Mouse (Mus musculus) adrenal gland, postnatal 14 days (tissue): ENCODE data around the gene Zbtb12. TPM values are rescaled to one million over a fixed set of nuclear protein-coding genes. Genes with fewer than 3 reads are reported as not detected.
"Not testable (repeated sequence)": the region's sequence is repeated elsewhere in the genome, so short reads cannot be mapped to it uniquely, and the experiment has no call there.

Experiments used
- DNase-seq: peaks from one replicate; pipeline ENCODE4 v3.0.0; 2021; ENCODE audit warnings: mixed read lengths
- long read RNA-seq, 2 experiments: library from polyadenylated mRNA; stranded (forward); transcript quantifications; one replicate each; pipeline ENCODE4 v2.0.0; 2021
- total RNA-seq: library from RNA; stranded (reverse); gene quantifications from 2 replicates; pipeline ENCODE4 v1.2.3, GENCODE M21; 2021

The Zbtb12 gene
- total RNA-seq = 13.8 and 15.2 TPM in 2 replicates
- long read RNA-seq, experiment 1 = 0 reads
- long read RNA-seq, experiment 2, partial matches to known transcripts = 0 of 1 reads
- long read RNA-seq, experiment 2, other reads (novel, unspliced or antisense) = 1 of 1 reads

DNA sequence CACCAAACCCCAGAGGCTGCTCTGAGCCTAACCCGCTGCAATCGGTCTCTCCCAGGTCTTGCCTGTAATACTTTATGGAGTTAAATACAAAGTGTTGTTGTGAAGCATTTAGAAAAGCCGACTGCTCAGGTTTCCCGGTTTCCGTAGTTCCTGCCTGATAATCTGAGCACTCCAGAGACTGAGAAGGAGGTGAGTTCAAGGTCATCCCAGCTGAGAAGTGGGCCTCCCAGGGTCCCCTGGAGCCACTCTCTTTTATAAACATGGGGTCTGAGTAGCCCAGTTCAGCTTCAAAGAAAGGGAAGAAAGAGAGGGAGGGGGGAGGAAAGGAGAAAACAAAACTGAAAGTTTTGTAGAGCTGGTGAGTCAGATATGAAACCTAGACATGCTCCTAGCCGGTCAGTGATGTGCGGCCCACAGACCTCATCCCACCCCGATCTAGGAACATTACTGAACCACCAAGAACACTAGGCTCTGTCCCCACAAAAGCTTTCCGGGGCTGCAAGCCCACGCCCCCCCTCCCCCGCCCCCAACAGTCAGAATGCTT is at the start of gene Zbtb12:
Zbtb12 (plus strand) TSS at position 148 of the 544 bp plus-strand sequence.
- no peak for DNase-seq

DNA sequence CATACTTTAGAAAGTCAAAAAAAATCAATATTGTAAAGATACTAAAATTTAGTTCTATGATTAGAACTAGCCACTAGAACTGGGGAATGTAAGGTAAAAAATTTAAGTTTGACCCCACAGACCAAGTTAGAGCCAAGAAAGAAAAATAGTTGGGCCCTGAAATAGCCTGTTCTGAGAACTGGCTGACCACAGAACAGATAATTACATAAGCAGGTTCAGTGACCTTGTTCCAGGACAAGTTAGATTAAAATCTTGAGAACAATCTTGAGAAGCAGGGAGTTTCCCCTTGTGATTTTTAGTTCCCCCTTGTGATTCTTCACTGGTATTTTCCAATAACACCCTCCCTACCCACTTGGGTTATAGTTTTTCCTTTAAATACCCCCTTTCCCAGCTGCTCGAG is 48.5 kb upstream of the Zbtb12 start:
- DNase-seq = not testable (repeated sequence)

DNA sequence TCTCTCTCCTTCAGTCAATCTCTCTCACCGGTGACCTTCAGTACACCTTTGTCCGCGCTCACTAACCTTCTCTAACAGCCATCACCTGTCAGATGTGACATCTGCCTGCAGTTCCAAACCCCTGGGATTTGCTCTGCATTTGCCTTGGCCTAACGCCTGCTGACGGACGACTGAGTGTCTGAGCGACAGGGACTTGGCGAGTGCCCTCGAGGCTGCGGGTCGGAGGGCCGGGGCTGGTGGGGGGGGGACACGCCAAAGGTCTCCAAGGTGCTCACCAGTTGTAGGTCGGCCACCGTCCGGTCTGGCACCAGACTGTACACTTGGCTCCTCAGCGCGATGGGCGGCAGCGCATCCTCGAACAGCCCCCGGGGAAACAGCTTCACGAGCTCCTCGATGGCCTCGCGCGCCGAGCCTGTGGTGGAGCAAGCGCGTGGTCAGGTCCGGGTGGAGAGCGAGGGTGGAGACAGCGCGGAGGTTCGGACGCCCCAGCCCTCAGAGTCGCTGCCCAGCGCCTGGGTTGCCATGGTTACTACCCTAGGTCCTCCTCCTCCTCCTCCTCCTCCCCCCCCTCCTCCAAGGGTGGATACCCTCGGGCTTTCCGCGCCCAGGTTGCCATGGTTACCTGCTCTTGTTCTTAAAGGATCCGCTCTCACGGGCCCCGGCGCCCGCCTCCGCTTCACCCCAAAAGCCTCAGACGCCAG is 43.0 kb upstream of the Zbtb12 start:
- peak; percentile 84 for DNase-seq

DNA sequence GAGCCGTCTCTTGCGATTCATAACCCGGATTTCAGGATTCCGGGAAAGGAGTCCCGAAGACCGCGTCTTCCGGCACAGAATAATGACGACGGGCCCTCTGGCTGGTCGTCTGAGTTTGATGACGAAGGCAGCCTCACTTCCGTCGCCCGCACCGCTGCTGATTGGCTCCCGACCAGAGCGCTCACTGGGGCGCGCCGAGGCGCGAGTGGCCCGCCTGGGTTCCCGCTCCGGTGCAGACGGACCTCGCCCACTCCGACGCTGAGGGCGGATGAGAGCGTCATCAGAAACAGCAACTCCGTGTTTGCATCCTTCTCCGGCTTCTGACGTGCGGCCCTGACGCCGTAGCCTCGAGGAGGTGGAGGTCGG is 42.4 kb upstream of the Zbtb12 start, which contains the start of the genes Stk19 and Dxo:
Stk19 (minus strand) TSS at position 90 of the 366 bp plus-strand sequence.
Dxo (plus strand) TSS at position 164 of the 366 bp plus-strand sequence.
- DNase-seq = peak; percentile 98

DNA sequence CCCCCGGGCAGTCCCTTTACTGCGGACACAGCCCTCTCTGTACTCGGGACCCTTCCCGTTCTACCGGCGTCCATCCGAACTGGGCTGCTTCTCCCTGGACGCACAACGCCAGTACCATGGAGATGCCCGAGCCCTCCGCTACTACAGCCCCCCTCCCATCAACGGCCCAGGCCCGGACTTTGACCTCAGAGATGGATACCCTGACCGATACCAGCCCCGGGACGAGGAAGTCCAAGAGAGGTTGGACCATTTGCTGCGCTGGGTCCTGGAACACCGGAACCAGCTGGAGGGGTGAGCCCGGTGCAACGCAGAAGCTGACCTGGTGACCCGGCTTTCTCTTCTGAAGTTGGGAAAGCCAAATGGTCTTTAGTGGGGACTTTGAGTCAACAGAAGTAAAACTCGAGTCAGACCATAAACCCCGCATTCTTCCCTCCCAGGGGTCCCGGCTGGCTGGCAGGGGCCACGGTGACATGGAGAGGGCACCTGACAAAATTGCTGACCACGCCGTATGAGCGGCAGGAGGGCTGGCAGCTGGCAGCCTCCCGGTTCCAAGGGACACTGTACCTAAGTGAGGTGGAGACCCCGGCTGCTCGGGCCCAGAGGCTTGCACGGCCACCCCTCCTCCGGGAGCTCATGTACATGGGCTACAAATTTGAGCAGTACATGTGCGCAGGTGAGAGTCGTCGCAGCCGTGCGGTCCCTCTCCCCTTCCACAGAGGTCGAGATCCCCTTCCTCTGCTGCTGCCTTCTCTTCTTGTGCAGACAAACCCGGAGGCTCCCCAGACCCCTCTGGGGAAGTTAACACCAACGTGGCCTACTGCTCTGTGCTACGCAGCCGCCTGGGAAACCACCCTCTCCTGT is 41.6 kb upstream of the Zbtb12 start:
- DNase-seq = peak; percentile 34

DNA sequence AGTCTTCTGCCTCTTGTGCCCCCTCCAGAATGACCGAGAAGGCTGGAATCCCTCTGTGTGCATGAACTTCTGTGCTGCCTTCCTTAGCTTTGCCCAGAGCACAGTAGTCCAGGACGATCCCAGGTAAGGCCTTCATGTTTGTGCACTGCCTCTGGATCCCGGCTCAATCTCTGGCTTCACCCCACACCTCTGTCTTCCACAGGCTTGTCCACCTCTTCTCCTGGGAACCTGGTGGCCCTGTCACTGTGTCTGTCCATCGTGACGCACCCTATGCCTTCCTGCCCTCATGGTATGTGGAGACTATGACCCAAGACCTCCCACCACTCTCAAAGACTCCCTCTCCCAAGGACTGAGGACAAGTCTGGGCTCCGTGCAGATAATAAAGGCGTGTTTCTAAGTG is 40.5 kb upstream of the Zbtb12 start:
- no peak for DNase-seq

DNA sequence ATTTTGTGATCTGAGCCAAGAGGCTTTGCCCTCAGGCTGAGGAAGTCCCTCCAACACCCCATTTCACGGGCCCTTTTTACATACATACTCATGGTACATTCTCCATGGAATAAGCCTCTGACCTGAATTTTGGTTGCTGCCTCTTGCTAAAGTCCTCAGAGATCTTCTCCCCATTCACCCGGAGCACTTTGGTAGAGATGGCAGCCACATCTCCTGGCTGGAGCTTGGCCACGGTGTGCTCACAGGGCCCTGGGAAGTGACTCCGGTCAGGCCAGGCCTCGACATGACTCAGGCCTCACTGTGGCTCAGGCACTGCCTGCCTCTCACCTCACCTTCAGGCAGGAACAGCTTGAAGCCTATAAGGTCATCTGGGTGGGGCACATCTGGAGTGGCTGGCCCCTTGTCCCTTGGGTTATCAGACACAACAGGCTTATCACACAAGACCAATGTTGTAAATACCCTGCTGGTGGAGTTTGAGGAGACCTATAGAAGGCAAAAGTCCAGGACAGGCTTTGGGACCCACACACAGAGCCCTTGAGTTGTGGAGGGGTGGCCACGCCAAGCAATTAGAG is 38.5 kb upstream of the Zbtb12 start:
- DNase-seq = no peak

DNA sequence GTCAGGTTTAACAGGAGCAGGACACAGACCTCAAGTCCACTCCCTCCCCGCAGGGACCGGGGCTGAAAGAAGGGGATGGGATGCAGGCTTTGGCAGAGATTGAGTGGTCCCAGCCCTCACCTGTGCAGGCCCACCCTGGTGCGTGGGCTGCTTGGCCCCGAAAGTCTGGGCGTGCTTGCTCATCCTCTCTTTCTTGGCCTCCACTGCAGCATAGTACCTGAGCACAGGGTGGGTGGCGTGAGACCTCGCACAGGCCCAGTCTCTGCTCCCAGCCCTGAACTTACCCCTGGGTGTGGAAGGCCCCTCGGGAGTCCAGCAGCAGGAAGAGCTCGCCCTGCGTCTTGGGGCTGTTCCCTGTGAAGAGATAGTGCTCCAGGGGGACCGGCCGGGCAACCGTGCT is 34.4 kb upstream of the Zbtb12 start:
- no peak for DNase-seq

DNA sequence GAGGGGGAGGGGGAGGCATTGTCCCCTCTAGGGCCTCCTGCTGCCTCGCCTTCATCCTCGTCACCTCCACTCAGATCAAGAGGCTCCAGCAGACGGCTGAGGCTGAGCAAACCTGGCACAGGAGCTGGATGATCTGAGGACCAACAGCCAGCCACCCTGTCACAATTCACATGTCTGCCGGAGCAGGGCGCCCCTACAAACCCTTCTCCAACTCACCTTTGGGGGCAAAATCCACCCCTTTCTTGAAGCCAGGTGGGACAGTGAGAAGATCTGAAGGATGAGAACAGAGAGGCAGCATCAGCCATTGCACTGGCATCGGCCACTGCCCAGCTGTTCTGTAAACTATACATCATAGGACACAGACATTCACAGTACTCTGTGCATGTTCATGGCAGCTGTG is 32.1 kb upstream of the Zbtb12 start:
- no peak for DNase-seq

DNA sequence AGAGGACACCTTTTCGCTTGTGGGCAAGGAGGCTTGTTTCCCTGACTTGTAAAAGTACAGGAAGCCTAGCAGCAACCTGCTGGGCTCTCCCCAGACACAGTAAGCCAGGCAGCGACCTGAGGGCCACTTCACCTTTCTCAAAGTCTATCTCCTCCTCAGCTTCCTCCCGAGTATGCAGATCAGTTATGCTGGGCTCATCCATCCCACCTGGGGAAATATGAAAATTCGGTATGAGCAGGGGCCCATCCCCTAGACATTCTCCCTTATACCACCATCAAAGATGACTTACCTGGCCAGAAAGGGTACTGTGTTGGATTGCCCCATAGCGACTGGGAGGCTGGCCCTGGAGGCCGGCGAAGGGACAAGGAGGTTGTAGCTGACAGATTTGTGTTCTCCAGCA is 31.7 kb upstream of the Zbtb12 start:
- DNase-seq = no peak

DNA sequence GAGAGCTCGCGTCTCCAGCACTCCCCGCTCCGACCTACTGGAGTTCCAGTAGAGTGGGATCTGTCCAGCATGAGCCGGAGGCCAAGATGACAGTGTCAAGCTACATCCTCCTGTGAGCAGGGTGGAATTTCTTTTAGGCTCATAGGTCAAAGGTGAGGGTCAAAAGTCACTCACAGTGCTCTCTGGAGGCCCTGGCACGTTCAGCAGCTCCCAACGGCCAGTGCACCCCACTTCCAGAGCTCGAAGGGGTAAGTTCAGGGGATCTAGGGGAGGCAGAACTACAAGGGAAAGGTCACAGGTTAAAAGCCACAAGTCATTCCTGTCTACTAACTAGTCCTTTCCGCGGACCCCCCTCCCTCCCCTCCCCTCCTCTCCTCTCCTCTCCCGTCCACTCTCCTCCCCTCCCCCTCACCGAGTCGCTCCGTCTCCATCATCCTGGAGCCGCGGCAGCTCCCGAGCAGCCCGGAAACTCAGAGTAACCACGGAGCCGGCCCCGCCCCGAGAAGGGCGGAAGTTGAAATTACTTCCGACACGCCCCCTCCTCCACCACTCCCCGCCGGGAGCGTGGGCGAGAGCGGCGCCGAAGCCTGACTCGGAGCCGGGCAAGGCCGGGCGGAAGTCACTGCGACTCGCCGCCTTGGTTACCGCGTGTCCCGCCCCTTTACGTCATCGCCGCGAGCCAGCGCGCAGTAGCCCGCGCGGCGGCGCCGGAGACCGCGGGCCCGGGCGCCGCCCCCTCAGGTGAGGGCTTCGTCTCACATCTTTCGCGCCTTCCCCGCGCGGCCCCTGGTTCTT is 29.4 kb upstream of the Zbtb12 start, which contains the start of the genes Skiv2l and Nelfe:
Skiv2l (minus strand) TSS at position 489 of the 795 bp plus-strand sequence.
Nelfe (plus strand) TSS at position 670 of the 795 bp plus-strand sequence.
- peak; percentile 99 for DNase-seq

DNA sequence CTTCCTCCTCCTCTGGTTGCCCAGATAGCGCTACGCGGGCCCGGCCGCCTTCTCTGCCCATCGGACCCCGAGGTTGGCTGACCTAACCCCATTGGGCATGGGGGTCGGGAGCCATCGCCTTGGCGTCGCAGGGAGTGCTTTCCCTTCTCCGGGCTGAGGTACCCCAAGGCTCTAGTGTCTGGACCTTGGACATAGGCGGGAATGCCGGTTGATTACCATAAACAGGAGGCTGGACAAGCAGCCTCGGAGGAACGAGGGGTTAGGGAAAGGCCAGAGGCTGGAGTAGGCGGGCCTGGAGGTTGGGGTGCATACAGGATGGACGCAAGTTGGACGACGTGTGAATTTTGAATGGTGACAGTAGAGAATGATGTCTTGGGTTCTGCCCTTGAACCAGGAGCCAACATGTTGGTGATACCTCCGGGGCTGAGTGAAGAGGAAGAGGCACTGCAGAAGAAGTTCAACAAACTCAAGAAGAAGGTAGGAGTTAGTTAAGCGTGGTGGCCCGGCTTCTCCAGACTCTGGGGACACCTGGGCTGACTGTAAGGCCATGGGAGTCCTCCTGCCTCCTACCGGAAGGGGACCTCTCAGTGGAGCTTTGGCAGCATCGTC is 28.7 kb upstream of the Zbtb12 start:
- no peak for DNase-seq

DNA sequence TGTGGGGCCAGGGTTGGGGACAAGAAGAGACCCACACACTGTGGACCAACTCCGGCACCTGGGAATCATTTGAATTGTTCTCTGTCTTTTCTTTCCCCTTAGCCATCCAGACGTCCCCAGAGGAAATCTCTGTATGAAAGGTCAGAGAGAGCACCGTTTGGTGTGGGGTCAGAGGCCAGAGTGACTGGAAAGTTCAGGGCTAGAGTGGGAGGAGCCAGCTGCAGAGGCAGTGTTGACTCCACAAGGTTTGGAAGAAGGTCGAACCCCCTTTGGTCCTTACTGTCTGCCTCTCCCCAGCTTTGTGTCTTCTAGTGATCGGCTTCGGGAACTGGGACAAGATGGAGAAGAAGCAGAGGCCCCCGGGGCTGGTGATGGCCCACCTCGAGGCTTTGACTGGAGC is 25.8 kb upstream of the Zbtb12 start:
- no peak for DNase-seq

DNA sequence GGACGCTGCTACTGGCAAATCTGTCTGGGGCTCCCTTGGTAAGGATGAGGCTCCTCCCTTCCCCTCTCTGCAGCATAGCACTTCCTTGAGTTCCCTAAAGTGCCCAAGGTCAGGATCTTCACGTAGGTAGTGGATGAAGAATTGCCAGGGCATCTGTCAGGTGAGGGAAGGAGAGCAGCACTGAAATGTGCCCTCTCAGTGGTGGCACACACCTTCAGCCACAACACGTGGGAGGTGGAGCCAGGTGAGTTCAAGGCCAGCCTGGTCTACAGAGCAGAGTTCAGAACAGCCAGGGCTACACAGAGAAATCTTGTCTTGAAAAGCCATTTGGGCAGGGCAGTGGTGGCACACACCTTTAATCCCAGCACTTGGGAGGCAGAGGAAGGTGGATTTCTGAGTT is 24.5 kb upstream of the Zbtb12 start:
- DNase-seq = no peak

DNA sequence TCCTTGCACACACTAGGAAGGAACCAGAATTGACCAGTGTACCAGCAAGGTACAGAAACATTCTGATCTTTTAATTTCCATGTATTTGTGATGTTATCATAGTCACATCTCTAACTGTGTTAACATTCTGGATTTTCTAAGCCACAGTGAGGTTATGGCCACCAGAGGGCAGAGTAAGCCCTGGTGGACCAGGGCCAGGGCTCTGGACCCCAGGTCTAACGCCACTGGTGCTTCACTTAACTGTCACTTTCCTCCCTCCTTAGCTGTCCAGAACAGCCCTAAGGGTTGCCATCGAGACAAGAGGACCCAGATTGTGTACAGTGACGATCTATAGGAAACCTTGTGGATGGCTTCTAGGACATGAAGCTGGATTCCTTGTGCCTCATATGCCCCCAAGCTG is 23.5 kb upstream of the Zbtb12 start:
- DNase-seq = peak; percentile 80

DNA sequence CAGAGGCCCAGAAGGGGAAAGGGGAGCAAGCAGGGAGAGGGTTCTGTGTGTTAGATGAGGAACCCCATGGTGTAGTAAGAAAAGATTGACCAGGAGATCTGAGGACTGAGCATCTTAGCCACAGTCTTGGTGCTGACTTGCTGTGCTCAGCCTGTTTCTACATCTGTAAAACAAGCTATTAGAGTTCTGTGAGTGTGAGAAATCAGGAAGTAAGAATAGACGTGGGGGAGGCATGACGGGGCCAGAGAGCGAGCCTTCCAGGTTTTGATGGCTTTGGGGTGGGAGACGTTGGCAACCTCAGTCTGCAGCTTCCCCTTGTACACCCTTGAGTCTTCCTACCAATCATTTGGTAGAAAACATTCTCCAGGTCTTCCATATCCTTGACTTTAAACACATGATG is 20.6 kb upstream of the Zbtb12 start:
- no peak for DNase-seq

DNA sequence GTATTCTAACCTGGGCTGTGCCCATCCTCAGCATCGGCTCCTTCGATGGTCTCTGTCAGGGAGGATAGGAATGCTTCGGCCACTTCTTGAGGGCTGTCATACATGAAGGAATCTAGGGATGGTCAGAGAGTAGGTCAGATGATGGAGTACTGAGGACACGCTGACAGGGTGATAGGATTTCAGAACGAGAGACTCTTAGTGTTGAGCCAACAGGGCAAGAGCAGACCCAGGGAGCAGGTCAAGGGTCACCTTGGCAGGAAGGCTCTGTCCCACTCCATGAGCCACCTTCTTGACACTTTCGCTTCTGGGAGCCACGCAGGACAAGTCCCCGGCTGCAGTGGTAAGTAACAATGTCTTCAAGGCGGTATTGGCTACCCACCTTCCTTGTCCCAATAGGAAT is 18.8 kb upstream of the Zbtb12 start:
- no peak for DNase-seq

DNA sequence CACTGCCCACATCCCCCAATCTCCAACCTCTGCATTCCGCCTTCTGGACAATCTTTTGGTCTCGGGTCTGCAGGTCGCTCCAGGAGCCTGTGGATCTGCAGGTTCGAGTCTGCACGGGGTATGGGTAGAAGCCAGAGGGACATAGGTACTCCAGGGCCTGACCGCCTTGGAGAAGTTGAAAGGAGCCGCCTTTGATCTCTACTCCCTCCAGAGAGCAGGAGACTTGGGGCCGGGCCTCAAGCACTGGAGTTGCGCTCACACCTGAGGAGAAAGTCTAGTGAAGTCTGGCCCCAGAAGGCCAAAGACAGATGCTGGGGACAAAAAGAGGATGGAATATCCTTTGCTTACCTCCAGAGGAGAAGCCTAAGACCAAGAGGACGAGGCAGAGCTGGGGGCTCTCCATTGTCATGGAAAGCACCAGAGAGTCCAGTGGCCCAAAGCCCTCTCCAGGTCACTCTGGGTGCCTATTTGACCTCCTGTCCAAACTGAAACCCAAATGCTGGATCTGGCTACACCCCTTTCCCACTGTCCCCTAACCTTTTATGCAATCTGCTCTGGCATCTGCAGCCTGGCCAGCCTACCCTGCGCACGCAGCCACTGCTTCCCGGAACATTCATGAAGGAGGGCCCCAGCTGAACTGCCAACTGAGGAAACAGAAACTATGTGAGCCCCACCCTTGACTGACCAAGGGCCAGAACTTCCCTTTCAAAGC is 17.4 kb upstream of the Zbtb12 start:
- DNase-seq = peak; percentile 47

DNA sequence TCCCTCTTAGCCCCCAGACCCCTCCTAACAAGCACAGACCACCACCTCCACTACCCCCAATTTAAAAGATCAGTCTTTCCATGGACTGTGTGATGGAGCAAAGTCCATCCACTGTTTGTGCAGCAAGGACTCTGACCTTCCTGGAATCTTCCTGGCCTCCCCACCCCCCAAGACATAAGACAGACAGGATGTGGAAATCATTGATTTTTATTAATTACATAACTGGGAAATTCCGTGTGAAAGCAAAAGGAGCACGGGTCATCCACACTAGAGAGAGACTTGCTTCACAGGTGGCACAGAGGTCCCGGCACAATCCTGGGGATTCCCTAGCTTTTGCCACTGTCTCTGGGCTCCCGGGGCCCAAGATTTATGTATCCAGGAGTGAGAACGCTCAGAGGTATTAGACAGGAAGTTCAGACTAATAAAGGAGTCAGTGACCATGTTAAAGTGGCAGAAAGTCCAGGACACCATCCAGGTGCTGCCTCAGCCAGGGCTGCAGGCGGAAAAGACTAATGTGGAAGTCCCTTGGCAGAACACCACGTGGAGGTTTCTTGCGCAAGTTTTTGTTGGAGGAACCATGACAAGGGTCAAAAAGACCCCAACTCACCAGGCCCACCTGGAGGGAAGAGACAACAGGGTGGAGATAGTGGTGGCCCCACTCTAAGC is 16.7 kb upstream of the Zbtb12 start, which contains the start of gene Cfb:
Cfb (minus strand) TSS at position 103 of the 666 bp plus-strand sequence.
- DNase-seq = no peak

DNA sequence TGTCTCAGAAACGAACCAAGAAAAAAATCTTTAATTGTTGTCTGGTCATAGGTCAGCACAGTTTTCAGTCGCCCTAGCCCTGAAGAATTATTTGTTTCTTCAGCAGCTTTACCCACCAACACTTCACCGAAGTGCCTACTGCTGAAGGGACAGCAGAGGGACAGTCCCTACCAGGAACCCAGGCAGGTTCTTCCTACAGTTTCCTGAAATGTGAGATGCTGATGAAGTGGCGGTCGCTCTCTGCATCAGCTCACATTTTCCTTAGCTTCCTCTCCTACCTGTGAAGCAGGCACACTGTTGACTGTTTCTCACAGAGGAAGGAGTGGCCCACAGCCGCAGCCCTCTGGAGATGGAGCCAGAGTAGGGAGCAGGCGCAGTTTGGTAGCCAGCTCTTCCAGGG is 13.3 kb upstream of the Zbtb12 start:
- no peak for DNase-seq
